Mouse (Mus musculus): ENCODE data around the gene Csmd2. TPM values are rescaled to one million over a fixed set of nuclear protein-coding genes. Genes with fewer than 3 reads are reported as not detected.
"Not testable (repeated sequence)": the region's sequence is repeated elsewhere in the genome, so short reads cannot be mapped to it uniquely, and the experiment has no call there.

Gene Csmd2
- polyA plus RNA-seq, 1 experiment from 2014 or later = 12.7 TPM

DNA sequence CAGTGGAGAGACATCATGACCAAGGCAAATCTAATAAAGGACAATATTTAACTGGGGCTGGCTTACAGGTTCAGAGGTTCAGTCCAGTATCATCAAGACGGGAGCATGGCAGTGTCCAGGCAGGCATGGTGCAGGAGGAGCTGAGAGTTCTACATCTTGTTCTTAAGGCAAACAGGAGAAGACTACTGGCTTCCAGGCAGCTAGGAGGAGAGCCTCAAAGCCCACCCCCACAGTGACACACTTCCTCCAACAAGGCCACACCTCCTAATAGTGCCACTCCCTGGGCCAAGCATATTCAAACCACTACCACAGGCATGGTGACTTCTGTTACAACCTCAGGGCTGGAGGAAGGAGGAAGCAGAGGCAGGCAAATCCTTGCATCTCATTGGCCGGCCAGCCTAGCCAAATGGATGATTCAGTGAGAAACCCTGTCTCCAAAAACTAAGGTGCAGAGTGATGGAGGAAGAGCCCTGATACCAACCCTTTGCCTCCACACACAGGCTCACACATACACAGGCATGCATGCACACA, 556.4 kb downstream of the Csmd2 start:
- WGBS = 90% methylated on average over 2 of the region's 2 CpGs
- H3K4me1 ChIP-seq = not testable (repeated sequence)

GRCm38 (mm10) chr4:128550756-128551155, 563.1 kb downstream of the Csmd2 start:
- ATAC-seq (ENCODE audit: low FRiP score) = no peak
- H3K27ac ChIP-seq (replicated peaks) = no peak overlapping the region
- no peaks in the 10 kb centered on the region for H3K27me3 ChIP-seq (replicated peaks)
- WGBS = 74% methylated on average over 6 of the region's 6 CpGs
- no peak overlapping the region for H3K4me2 ChIP-seq
- no peaks in the 10 kb centered on the region for H3K9me3 ChIP-seq (replicated peaks)
- no peak overlapping the region for H3K4me3 ChIP-seq (replicated peaks)
- H3K4me1 ChIP-seq = no peaks in the 10 kb centered on the region
- no peak overlapping the region for H3K9ac ChIP-seq (replicated peaks)
- peaks cover 73% of the 10 kb centered on the region for H3K36me3 ChIP-seq

More for the DNA sequence above, 556.4 kb downstream of the Csmd2 start:
- ATAC-seq (ENCODE audit: low FRiP score); H3K4me3 ChIP-seq (replicated peaks); H3K4me2 ChIP-seq; H3K9ac ChIP-seq (replicated peaks); H3K9me3 ChIP-seq (replicated peaks); H3K27me3 ChIP-seq (replicated peaks); H3K27ac ChIP-seq (replicated peaks): not testable (repeated sequence)
- H3K36me3 ChIP-seq = peaks cover 54% of the 10 kb centered on the region

DNA sequence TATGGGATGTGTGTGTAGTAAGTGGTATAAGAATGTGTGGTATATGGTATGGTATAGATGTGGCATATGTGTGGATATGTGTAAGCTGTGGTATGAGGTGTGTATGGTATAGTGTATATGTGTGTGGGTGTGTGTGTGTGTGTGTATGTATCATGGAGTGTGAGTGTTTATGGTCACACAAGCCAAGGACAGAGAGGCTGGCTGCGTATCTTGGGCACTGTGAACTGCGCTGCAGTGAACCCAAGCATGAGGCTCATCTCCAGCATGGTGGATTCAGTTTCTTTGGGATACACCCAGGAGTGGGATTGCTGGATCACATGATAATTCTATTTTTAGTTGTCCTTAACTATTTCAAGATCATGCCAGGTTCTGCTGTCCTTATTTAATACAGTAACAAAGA, 566.5 kb downstream of the Csmd2 start:
- peaks cover 64% of the 10 kb centered on the region for H3K36me3 ChIP-seq
- H3K4me1 ChIP-seq = no peaks in the 10 kb centered on the region
- H3K4me2 ChIP-seq = no peak overlapping the region
- H3K9me3 ChIP-seq (replicated peaks) = no peaks in the 10 kb centered on the region
- ATAC-seq (ENCODE audit: low FRiP score) = no peak
- H3K27ac ChIP-seq (replicated peaks) = no peak overlapping the region
- no peaks in the 10 kb centered on the region for H3K27me3 ChIP-seq (replicated peaks)
- no peak overlapping the region for H3K4me3 ChIP-seq (replicated peaks)
- WGBS = 92% methylated on average over 2 of the region's 2 CpGs
- H3K9ac ChIP-seq (replicated peaks) = no peak overlapping the region

DNA sequence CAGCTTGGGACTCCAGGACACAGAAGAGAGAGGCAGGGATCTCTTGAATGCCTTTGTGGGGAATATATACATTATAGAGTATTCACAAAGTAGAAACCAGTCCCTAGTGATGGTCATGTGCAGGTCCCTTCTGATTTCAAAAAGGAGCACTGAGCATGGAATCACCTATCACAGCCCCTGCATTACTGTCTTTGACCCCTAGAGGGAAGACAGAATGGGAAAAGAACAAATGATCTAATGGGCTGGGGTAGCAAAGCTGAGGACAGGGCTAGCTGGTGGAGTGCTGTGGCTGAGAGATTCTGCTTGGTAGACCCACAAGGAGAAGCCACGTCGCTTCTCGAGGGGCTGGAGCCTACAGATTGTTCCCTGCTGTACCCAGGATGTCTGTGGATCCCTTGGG, 572.7 kb downstream of the Csmd2 start:
- Histone ChIP-seq H3K4me2 (no peak overlapping the region), H3K27ac (replicated peaks) (no peak overlapping the region), H3K27me3 (replicated peaks) (no peaks in the 10 kb centered on the region), H3K9me3 (replicated peaks) (no peaks in the 10 kb centered on the region), H3K36me3 (peaks cover 55% of the 10 kb centered on the region), H3K9ac (replicated peaks) (no peak overlapping the region), H3K4me3 (replicated peaks) (no peak overlapping the region), H3K4me1 (no peaks in the 10 kb centered on the region)
- ATAC-seq (ENCODE audit: low FRiP score) = no peak
- WGBS = 81% methylated on average over 3 of the region's 3 CpGs

GRCm38 (mm10) chr4:128575811-128576210, 588.2 kb downstream of the Csmd2 start:
- H3K9ac ChIP-seq (replicated peaks) = no peak overlapping the region
- WGBS = 93% methylated on average over 4 of the region's 4 CpGs
- peaks cover 20% of the 10 kb centered on the region for H3K36me3 ChIP-seq
- no peaks in the 10 kb centered on the region for H3K27me3 ChIP-seq (replicated peaks)
- H3K4me1 ChIP-seq = no peaks in the 10 kb centered on the region
- H3K27ac ChIP-seq (replicated peaks) = no peak overlapping the region
- no peak for ATAC-seq (ENCODE audit: low FRiP score)
- peaks cover 1% of the 10 kb centered on the region; the same call in 1 of the 2 replicates for H3K9me3 ChIP-seq (replicated peaks)
- no peak overlapping the region for H3K4me2 ChIP-seq
- H3K4me3 ChIP-seq (replicated peaks) = no peak overlapping the region

- 60% methylated on average over 4 of the region's 4 CpGs for WGBS
- Histone ChIP-seq H3K27me3 (replicated peaks) (no peaks in the 10 kb centered on the region), H3K36me3 (peaks cover 54% of the 10 kb centered on the region), H3K4me3 (replicated peaks) (no peak overlapping the region), H3K9me3 (replicated peaks) (peaks cover 32% of the 10 kb centered on the region), H3K27ac (replicated peaks) (no peak overlapping the region), H3K9ac (replicated peaks) (no peak overlapping the region), H3K4me1 (no peaks in the 10 kb centered on the region), H3K4me2 (no peak overlapping the region)
- no peak for ATAC-seq (ENCODE audit: low FRiP score)
These were observed 591.5 kb downstream of the Csmd2 start for GRCm38 (mm10) chr4:128579182-128579581.

GRCm38 (mm10) chr4:128593286-128593685, 605.6 kb downstream of the Csmd2 start:
- Histone ChIP-seq H3K9me3 (replicated peaks) (no peaks in the 10 kb centered on the region), H3K9ac (replicated peaks) (no peak overlapping the region), H3K27ac (replicated peaks) (no peak overlapping the region), H3K4me1 (no peaks in the 10 kb centered on the region), H3K27me3 (replicated peaks) (no peaks in the 10 kb centered on the region), H3K4me3 (replicated peaks) (no peak overlapping the region), H3K36me3 (peaks cover 32% of the 10 kb centered on the region), H3K4me2 (no peak overlapping the region)
- no peak for ATAC-seq (ENCODE audit: low FRiP score)
- WGBS = 96% methylated on average over 4 of the region's 4 CpGs

- Histone ChIP-seq H3K9ac (replicated peaks) (no peak overlapping the region), H3K36me3 (peaks cover 28% of the 10 kb centered on the region), H3K4me2 (no peak overlapping the region), H3K9me3 (replicated peaks) (no peaks in the 10 kb centered on the region), H3K27ac (replicated peaks) (no peak overlapping the region), H3K4me3 (replicated peaks) (no peak overlapping the region), H3K27me3 (replicated peaks) (no peaks in the 10 kb centered on the region), H3K4me1 (no peaks in the 10 kb centered on the region)
- WGBS = over 99% methylated on average over 5 of the region's 5 CpGs
- no peak for ATAC-seq (ENCODE audit: low FRiP score)
These were observed 606.4 kb downstream of the Csmd2 start for GRCm38 (mm10) chr4:128594062-128594461.

DNA sequence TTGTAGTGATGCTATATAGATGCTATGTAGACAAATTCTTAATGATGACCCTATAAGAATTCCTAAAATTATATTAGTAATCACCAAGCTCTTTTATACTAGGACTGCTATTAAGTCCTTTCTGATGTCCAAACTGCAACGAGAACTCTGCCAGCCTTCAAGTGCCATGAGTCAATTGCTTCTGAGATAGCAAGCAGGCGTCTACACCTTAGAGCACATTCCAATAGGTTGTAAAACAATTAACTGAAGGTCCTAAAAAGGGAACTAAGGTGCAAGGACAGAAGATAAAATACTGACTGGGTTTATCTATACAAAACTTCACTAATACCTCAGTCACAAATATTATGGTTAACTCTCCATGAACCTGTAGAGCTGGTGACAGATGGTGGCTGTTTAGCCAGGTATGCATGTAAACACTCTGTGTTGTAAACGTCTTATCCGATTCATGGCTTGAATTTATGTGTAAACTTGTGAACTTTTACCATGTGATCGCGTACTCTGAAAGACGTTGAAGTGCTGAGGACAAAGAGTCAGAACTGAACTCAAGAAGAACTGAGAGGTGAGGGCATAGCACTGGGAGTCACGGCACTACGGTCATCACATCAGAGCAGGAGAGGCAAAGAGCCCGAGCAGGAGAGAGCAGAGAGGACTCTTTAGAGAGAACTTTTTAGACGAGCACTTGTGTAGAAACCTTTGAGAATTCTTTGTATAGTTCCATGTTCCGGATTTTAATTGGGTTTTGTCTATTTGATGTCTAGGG, 610.3 kb downstream of the Csmd2 start:
- no peak overlapping the region for H3K9ac ChIP-seq (replicated peaks)
- no peak for ATAC-seq (ENCODE audit: low FRiP score)
- H3K4me2 ChIP-seq = no peak overlapping the region
- H3K4me3 ChIP-seq (replicated peaks) = no peak overlapping the region
- WGBS = 73% methylated on average over 12 of the region's 12 CpGs
- no peaks in the 10 kb centered on the region for H3K4me1 ChIP-seq
- H3K27me3 ChIP-seq (replicated peaks) = no peaks in the 10 kb centered on the region
- H3K9me3 ChIP-seq (replicated peaks) = no peaks in the 10 kb centered on the region
- H3K36me3 ChIP-seq = peaks cover 28% of the 10 kb centered on the region
- no peak overlapping the region for H3K27ac ChIP-seq (replicated peaks)

GRCm38 (mm10) chr4:128606586-128606985, 618.9 kb downstream of the Csmd2 start:
- ATAC-seq (ENCODE audit: low FRiP score) = no peak
- 95% methylated on average over 7 of the region's 7 CpGs for WGBS
- H3K4me3 ChIP-seq (replicated peaks) = no peak overlapping the region

GRCm38 (mm10) chr4:128607661-128608060, 620.0 kb downstream of the Csmd2 start:
- 84% methylated on average over 11 of the region's 11 CpGs for WGBS
- H3K4me2 ChIP-seq = no peak overlapping the region
- ATAC-seq (ENCODE audit: low FRiP score) = no peak

More at GRCm38 (mm10) chr4:128606586-128606985, 618.9 kb downstream of the Csmd2 start:
- Histone ChIP-seq H3K9ac (replicated peaks) (no peak overlapping the region), H3K4me1 (peaks cover 23% of the 10 kb centered on the region), H3K27ac (replicated peaks) (no peak overlapping the region), H3K4me2 (no peak overlapping the region), H3K36me3 (peaks cover 29% of the 10 kb centered on the region), H3K27me3 (replicated peaks) (no peaks in the 10 kb centered on the region), H3K9me3 (replicated peaks) (no peaks in the 10 kb centered on the region)

GRCm38 (mm10) chr4:128609276-128609924, 621.7 kb downstream of the Csmd2 start:
- 10% methylated on average over 25 of the region's 27 CpGs for WGBS
- peak overlapping the region; percentile 54 for H3K9ac ChIP-seq (replicated peaks)
- peak; percentile 48 for ATAC-seq (ENCODE audit: low FRiP score)
- peaks cover 23% of the 10 kb centered on the region for H3K4me1 ChIP-seq
- peak overlapping the region; percentile 73 for H3K27ac ChIP-seq (replicated peaks)
- H3K4me2 ChIP-seq = peak overlapping the region; percentile 70
- 0 out of 2 replicates have a peak, but pooled peaks cover under 1% of the 10 kb centered on the region for H3K36me3 ChIP-seq
- H3K27me3 ChIP-seq (replicated peaks) = no peaks in the 10 kb centered on the region
- no peaks in the 10 kb centered on the region for H3K9me3 ChIP-seq (replicated peaks)
- peak overlapping the region; percentile 59 for H3K4me3 ChIP-seq (replicated peaks)

More at GRCm38 (mm10) chr4:128607661-128608060, 620.0 kb downstream of the Csmd2 start:
- no peak overlapping the region for H3K27ac ChIP-seq (replicated peaks)
- H3K4me1 ChIP-seq = peaks cover 23% of the 10 kb centered on the region
- H3K9me3 ChIP-seq (replicated peaks) = no peaks in the 10 kb centered on the region
- H3K36me3 ChIP-seq = peaks cover 18% of the 10 kb centered on the region
- H3K27me3 ChIP-seq (replicated peaks) = no peaks in the 10 kb centered on the region
- H3K4me3 ChIP-seq (replicated peaks) = no peak overlapping the region
- H3K9ac ChIP-seq (replicated peaks) = no peak overlapping the region; the same call in 1 of the 2 replicates
